Mouse (Mus musculus) liver, embryonic 16.5 days (tissue): ENCODE data around the gene Fen1. TPM values are rescaled to one million over a fixed set of nuclear protein-coding genes. Genes with fewer than 3 reads are reported as not detected.
"Not testable (repeated sequence)": the region's sequence is repeated elsewhere in the genome, so short reads cannot be mapped to it uniquely, and the experiment has no call there.

Experiments
- ATAC-seq: fragments of 200-750 bp; cut with Nextera tagmentation; 2 replicates; pipeline ENCODE4 v1.8.0; 2017; ENCODE audit warnings: low read depth, mild to moderate bottlenecking, moderate number of reproducible peaks, moderate library complexity
- H3K27ac ChIP-seq: fragments of 300-500 bp; sonication (generic); 2 replicates; pipeline ENCODE4 v1.5.1; 2014; ENCODE audit warnings: mild to moderate bottlenecking, low read length
- H3K27me3 ChIP-seq: fragments of 300-500 bp; sonication (generic); 2 replicates; pipeline ENCODE4 v1.6.1; 2014; ENCODE audit warnings: low read depth, low read length, mixed read lengths; ENCODE audit not compliant: control insufficient read depth, insufficient read depth
- H3K36me3 ChIP-seq: fragments of 300-500 bp; sonication (generic); 2 replicates; pipeline ENCODE4 v1.6.1; 2014; ENCODE audit warnings: mild to moderate bottlenecking; ENCODE audit not compliant: control insufficient read depth, insufficient read depth
- H3K4me1 ChIP-seq: fragments of 300-500 bp; sonication (generic); 2 replicates; pipeline ENCODE4 v1.6.1; 2014; ENCODE audit warnings: low read depth, low read length, mixed read lengths; ENCODE audit not compliant: control insufficient read depth
- H3K4me2 ChIP-seq: fragments of 300-500 bp; sonication (generic); 2 replicates; pipeline ENCODE4 v1.6.1; 2014; ENCODE audit warnings: low read depth, low read length, mixed read lengths
- H3K4me3 ChIP-seq: fragments of 300-500 bp; sonication (generic); 2 replicates; pipeline ENCODE4 v1.5.1; 2014; ENCODE audit warnings: low read depth, mild to moderate bottlenecking, low read length
- H3K9ac ChIP-seq: fragments of 300-500 bp; sonication (generic); 2 replicates; pipeline ENCODE4 v1.6.1; 2014; ENCODE audit warnings: low read depth, low read length
- H3K9me3 ChIP-seq: fragments of 300-500 bp; sonication (generic); replicated peaks from 2 replicates; pipeline ENCODE4 v1.6.1; 2016; ENCODE audit warnings: low read length; ENCODE audit not compliant: control insufficient read depth
- WGBS: fragments of 180-500 bp; shearing (Covaris S2); extraction: QIAGEN DNeasy Blood & Tissue Kit; methylation state at CpG from one replicate; pipeline ENCODE4 v1.1.7; 2014; ENCODE audit not compliant: insufficient replicate concordance; 5-methylcytosine and 5-hydroxymethylcytosine counted together
- polyA plus RNA-seq: library from polyadenylated mRNA; unstranded; fragments of >200 nt; fragmentation: Nextera tagmentation; extraction: Ambion mirVana; gene quantifications from 2 replicates; pipeline ENCODE4 v1.2.1, GENCODE M21; 2015

Gene Fen1
- polyA plus RNA-seq, 1 experiment from 2014 or later = 114 TPM

DNA sequence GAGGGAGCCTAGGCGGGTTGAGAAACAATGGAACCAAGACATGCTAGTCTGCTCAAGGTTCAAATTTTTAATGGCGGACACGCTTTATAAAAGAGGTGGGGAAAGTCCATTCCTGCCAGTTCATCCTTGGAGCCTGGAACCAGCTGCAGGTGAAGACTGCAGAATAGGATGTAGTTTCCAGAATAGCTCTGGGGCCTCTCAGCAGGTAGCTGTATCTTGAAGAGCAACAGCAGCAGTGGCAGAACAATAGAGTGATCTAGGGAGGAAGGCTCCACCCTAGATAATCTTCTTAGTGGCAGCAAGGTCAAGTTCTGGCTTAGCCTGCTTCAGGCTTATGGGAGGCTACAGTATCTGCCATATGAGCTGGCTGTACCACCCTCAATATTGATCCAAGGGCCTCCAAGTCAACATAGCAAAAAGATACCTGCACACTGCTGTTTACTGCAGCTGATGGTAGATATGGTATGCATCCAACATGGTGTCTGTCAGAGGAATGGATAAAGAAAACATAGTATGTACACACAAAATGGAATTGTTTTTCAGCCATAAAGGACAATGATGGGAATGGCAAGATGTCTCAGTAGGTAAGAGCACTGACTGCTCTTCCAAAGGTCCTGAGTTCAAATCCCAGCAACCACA lies 34.2 kb downstream of the Fen1 start:
- WGBS = 83% methylated on average over 3 of the region's 3 CpGs
- not testable (repeated sequence) for ATAC-seq

DNA sequence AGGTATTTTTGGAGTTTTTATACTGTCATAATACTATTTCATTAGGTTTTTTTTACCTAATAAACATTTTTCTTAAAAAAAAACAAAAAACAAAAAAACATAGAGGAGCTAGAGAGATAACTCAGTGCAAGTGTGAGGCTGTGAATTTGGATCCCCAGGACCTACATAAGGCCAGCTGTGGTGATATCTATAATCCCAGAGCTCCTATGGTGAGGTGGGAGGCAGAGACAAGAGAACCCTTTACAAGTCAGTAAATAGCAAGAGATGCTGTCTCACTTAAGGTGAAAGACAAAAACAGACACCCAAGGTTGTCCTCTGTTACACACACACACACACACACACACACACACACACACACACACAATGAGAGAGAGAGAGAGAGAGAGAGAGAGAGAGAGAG lies 34.8 kb downstream of the Fen1 start:
- no peak overlapping the region for H3K4me2 ChIP-seq

More for the DNA sequence above, 34.2 kb downstream of the Fen1 start:
- H3K4me2 ChIP-seq, H3K27me3 ChIP-seq, H3K9me3 ChIP-seq, H3K9ac ChIP-seq, H3K36me3 ChIP-seq, H3K27ac ChIP-seq, H3K4me3 ChIP-seq: not testable (repeated sequence)
- peaks cover 31% of the 10 kb centered on the region for H3K4me1 ChIP-seq

DNA sequence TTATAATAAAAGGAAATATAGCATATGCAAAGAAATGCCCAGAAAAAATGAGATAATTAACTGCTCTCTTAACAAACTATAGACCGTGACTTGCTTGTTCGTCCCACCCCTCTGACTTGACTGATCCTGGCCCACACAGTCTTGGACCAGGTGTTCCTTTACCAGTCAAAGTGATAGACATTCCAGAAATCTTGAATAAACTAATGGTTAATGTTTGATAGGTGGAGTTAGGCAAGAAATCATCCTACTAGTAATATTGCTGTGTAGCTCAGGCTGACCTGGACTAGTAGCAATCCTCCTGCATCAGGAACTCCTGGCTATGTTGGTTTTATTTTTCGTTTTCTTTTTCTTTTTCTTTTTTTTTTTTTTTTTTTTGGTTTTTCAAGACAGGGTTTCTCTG lies 35.5 kb downstream of the Fen1 start:
- H3K9ac ChIP-seq = no peak overlapping the region
- no peak overlapping the region for H3K4me2 ChIP-seq
- WGBS = 75% methylated on average over 3 of the region's 3 CpGs
- ATAC-seq = no peak
- H3K9me3 ChIP-seq = no peaks in the 10 kb centered on the region
- no peaks in the 10 kb centered on the region for H3K36me3 ChIP-seq
- no peak overlapping the region for H3K27ac ChIP-seq
- no peak overlapping the region for H3K4me3 ChIP-seq
- H3K4me1 ChIP-seq = peaks cover 21% of the 10 kb centered on the region
- H3K27me3 ChIP-seq = no peaks in the 10 kb centered on the region

More for the DNA sequence above, 34.8 kb downstream of the Fen1 start:
- Histone ChIP-seq H3K4me3 (no peak overlapping the region), H3K27ac (no peak overlapping the region), H3K9me3 (no peaks in the 10 kb centered on the region), H3K36me3 (no peaks in the 10 kb centered on the region), H3K4me1 (peaks cover 29% of the 10 kb centered on the region), H3K9ac (no peak overlapping the region), H3K27me3 (no peaks in the 10 kb centered on the region)
- ATAC-seq = peak; percentile 28; the same call in 1 of the 2 replicates

DNA sequence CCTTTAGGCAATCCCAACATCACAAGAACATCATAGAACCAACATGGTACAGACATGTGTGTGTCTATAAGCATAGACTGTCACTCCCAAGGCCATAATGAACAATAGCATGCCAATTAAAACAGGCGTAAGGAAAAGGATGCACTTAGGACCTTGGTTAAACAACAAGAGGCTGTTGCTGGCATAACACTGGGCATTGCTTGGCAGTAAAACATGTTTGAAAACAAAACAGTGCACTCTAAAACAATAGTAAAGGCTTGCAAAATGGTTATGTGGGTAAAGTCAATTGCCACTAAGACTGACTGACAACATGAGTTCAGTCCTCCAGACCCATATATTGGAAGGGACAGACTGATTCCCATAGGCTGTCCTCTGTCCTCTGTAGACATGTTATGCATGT lies 36.0 kb downstream of the Fen1 start:
- no peak for ATAC-seq
- no peak overlapping the region for H3K4me3 ChIP-seq
- H3K27ac ChIP-seq = no peak overlapping the region
- H3K4me2 ChIP-seq = no peak overlapping the region
- no peaks in the 10 kb centered on the region for H3K9me3 ChIP-seq
- no peaks in the 10 kb centered on the region for H3K36me3 ChIP-seq
- H3K9ac ChIP-seq = no peak overlapping the region
- H3K4me1 ChIP-seq = peaks cover 17% of the 10 kb centered on the region
- no peaks in the 10 kb centered on the region for H3K27me3 ChIP-seq
- 64% methylated on average over 1 of the region's 1 CpGs for WGBS

DNA sequence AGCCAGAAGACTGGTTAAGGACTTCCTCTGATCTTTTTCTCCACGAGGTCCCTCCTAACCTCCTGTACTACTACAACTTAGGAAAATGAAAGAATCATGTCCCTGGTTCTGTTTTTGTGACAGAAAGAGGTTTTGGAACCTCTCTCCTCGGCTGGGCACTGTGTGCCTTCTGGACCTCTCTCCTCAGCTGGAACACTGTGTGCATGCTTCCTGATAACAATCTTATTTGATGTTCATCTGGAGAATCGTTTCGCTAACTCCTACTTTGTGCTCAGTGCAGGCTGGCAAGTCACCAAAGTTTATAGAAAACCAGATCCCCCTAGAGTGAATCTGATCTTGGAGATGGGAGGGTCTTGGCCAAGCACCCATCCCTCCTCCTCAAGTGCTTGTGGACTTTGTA lies 36.9 kb downstream of the Fen1 start:
- ATAC-seq = no peak
- no peak overlapping the region for H3K27ac ChIP-seq

DNA sequence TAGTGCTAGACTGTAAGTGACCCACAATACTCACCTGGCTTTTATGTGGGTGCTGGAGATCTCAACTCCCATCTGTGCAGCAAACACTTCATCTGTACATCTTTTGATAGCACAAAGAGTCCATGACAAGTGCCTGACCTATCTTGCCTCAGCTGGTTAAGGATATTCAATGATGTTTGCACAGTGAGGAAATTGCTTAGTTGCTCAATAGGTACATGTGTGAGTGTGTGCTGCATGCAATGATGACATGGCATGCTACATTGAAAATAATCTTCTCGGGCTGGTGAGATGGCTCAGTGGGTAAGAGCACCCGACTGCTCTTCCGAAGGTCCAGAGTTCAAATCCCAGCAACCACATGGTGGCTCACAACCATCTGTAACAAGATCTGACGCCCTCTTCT lies 38.0 kb downstream of the Fen1 start:
- H3K9ac ChIP-seq, H3K27me3 ChIP-seq, H3K27ac ChIP-seq, H3K4me2 ChIP-seq, H3K4me3 ChIP-seq, H3K9me3 ChIP-seq, H3K4me1 ChIP-seq, H3K36me3 ChIP-seq, ATAC-seq: not testable (repeated sequence)
- 60% methylated on average over 4 of the region's 4 CpGs for WGBS

More for the DNA sequence above, 36.9 kb downstream of the Fen1 start:
- H3K9ac ChIP-seq = no peak overlapping the region
- no peaks in the 10 kb centered on the region for H3K9me3 ChIP-seq
- peaks cover 9% of the 10 kb centered on the region for H3K4me1 ChIP-seq
- H3K36me3 ChIP-seq = no peaks in the 10 kb centered on the region
- H3K4me2 ChIP-seq = no peak overlapping the region
- no peak overlapping the region for H3K4me3 ChIP-seq
- WGBS = 56% methylated on average over 4 of the region's 4 CpGs
- H3K27me3 ChIP-seq = no peaks in the 10 kb centered on the region

DNA sequence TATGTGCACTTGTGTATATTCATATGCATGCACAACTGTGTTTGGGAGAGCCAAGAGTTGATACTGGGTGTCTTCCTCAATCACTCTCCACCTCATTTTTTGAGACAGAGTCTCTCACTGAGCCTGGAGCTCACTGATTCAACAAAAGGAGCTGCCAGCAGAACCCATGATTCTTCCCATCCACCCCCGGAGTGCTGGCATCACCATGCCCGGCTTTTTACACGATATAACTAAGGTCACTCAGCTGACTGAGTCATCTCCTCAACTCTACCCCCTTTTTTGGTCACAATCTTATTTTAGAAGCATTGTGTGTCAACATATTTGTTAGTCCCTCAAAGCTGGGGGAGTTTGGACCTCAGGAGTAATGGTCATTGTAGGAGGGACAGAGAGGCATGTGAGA lies 40.1 kb downstream of the Fen1 start:
- WGBS = 68% methylated on average over 3 of the region's 3 CpGs
- no peak for ATAC-seq

DNA sequence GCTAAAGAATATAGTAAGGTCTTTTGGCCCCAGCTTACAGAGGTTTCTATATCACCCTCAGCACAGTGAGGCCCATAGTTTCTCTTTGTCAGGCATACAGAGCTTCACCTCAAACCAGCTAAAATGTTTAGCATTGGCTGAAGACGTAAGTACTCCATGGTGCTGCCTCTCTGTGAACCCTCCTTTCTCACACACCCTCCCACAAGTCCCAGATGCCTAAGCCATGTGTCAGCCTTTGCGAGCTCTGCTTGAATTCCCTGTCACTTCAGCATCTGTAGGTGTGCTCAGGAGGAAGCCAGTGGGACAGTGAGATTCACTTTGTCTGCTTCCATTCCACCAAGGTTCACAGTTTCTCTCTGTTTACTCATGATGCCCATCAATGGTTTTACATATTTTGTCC lies 46.2 kb downstream of the Fen1 start:
- 65% methylated on average over 2 of the region's 2 CpGs for WGBS
- H3K9ac ChIP-seq = no peak overlapping the region

More for the DNA sequence above, 40.1 kb downstream of the Fen1 start:
- no peak overlapping the region for H3K4me3 ChIP-seq
- H3K36me3 ChIP-seq = no peaks in the 10 kb centered on the region
- no peaks in the 10 kb centered on the region for H3K27me3 ChIP-seq
- no peaks in the 10 kb centered on the region for H3K4me1 ChIP-seq
- H3K27ac ChIP-seq = no peak overlapping the region
- no peak overlapping the region for H3K9ac ChIP-seq
- no peak overlapping the region for H3K4me2 ChIP-seq
- no peaks in the 10 kb centered on the region for H3K9me3 ChIP-seq

DNA sequence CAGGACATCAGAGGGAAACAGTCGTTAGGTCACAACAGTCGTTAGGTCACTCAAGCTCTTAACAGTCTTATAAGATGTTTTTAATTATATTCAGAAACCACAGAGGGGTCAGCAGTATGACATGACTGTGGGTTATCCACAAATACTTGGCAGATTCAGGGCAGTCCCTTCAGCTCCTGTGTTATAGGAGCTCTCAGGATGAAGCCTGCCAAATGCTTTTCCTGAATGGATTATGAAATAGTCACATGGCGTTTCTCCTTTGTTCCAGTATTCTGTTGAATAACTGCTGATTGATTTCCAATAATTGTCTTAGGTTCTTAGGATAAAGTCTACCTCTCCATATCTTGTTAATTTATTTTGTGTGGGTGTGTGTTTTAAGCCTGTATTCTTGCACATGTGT lies 54.8 kb downstream of the Fen1 start:
- no peak overlapping the region for H3K4me3 ChIP-seq
- no peaks in the 10 kb centered on the region for H3K9me3 ChIP-seq
- no peak for ATAC-seq
- H3K9ac ChIP-seq = no peak overlapping the region
- H3K27me3 ChIP-seq = no peaks in the 10 kb centered on the region
- H3K36me3 ChIP-seq = no peaks in the 10 kb centered on the region
- H3K27ac ChIP-seq = no peak overlapping the region
- no peak overlapping the region for H3K4me2 ChIP-seq
- H3K4me1 ChIP-seq = peaks cover 3% of the 10 kb centered on the region; the same call in 1 of the 2 replicates
- 47% methylated on average over 3 of the region's 3 CpGs for WGBS

More for the DNA sequence above, 46.2 kb downstream of the Fen1 start:
- Histone ChIP-seq H3K4me1 (no peaks in the 10 kb centered on the region), H3K27ac (no peak overlapping the region), H3K36me3 (no peaks in the 10 kb centered on the region), H3K4me2 (no peak overlapping the region), H3K27me3 (no peaks in the 10 kb centered on the region), H3K4me3 (no peak overlapping the region), H3K9me3 (no peaks in the 10 kb centered on the region)
- no peak for ATAC-seq
